Comparison of ENCODE assay signal across 8 mouse cellular contexts in genomic region chr1:72225720-72226171, GRCm38 (mm10). TPM values are rescaled to one million over a fixed set of nuclear protein-coding genes. Genes with fewer than 3 reads are reported as not detected.
A peak's percentile ranks its signal among the peaks of the same experiment; 100 is the strongest.
DNase-seq lines count a peak whose midpoint lies in the region; ATAC-seq lines count a peak whose summit lies in the region.
"Not testable (repeated sequence)": the region's sequence is repeated elsewhere in the genome, so short reads cannot be mapped to it uniquely, and the experiment has no call there.

No protein-coding gene starts in this region.

- peak overlapping the region; percentile 37 for H3K4me3 ChIP-seq in embryonic facial prominence, embryonic 12.5 days
- H3K4me3 ChIP-seq in limb, embryonic 12.5 days (replicated peaks) = peak overlapping the region; percentile 40
- peak overlapping the region; percentile 39 for H3K4me3 ChIP-seq in midbrain, embryonic 14.5 days (replicated peaks; ENCODE audit: low read depth, low read length)

- DNase-seq in 3134 (ENCODE audit: extremely low read depth, insufficient read length, low spot score) = peak; percentile 86
- DNase-seq in adrenal gland, postnatal 25 days = peak; percentile 81
- DNase-seq in heart, adult 18-20 months = peak; percentile 86 to 88
- DNase-seq in kidney, adult 18-20 months = peak; percentile 86
- peak; percentile 92 for DNase-seq in midbrain, embryonic 14.5 days
- DNase-seq in spleen, adult 18-20 months = peak; percentile 76 to 87

- ATAC-seq in embryonic facial prominence, embryonic 12.5 days (ENCODE audit: insufficient number of reproducible peaks, insufficient read depth, low FRiP score, low TSS enrichment) = peak; percentile 79
- ATAC-seq in limb, embryonic 12.5 days (ENCODE audit: insufficient number of reproducible peaks, insufficient read depth, low FRiP score, low TSS enrichment, low read depth) = peak; percentile 84
- peak; percentile 89 for ATAC-seq in midbrain, embryonic 14.5 days (ENCODE audit: low FRiP score, low TSS enrichment)

- 1% methylated on average over 26 of the region's 31 CpGs for WGBS in embryonic facial prominence, embryonic 12.5 days
- under 1% methylated on average over 25 of the region's 31 CpGs for WGBS in limb, embryonic 12.5 days
- WGBS in midbrain, embryonic 14.5 days = 2% methylated on average over 25 of the region's 31 CpGs

- not testable (repeated sequence) for H3K27ac ChIP-seq in embryonic facial prominence, embryonic 12.5 days
- H3K27ac ChIP-seq in limb, embryonic 12.5 days = peak overlapping the region; percentile 7; the same call in 1 of the 2 replicates
- H3K27ac ChIP-seq in midbrain, embryonic 14.5 days (replicated peaks; ENCODE audit: low read depth, low read length) = 0 out of 2 replicates have a peak overlapping the region, but pooled peaks have one; percentile 37

- not testable (repeated sequence) for H3K9me3 ChIP-seq in embryonic facial prominence, embryonic 12.5 days; limb, embryonic 12.5 days; midbrain, embryonic 14.5 days (ENCODE audit: control insufficient read depth, low read length)

- H3K4me2 ChIP-seq in embryonic facial prominence, embryonic 12.5 days (replicated peaks) = peak overlapping the region; percentile 48
- H3K4me2 ChIP-seq in limb, embryonic 12.5 days = peak overlapping the region; percentile 63
- H3K4me2 ChIP-seq in midbrain, embryonic 14.5 days (ENCODE audit: low read length) = peak overlapping the region; percentile 62

- H3K9ac ChIP-seq in embryonic facial prominence, embryonic 12.5 days = not testable (repeated sequence)
- H3K9ac ChIP-seq in limb, embryonic 12.5 days (replicated peaks) = peak overlapping the region; percentile 40; the same call in 1 of the 2 replicates
- H3K9ac ChIP-seq in midbrain, embryonic 14.5 days (replicated peaks; ENCODE audit: low read length) = peak overlapping the region; percentile 49; the same call in 1 of the 2 replicates

- not testable (repeated sequence) for H3K4me1 ChIP-seq in embryonic facial prominence, embryonic 12.5 days; limb, embryonic 12.5 days (replicated peaks); midbrain, embryonic 14.5 days (ENCODE audit: control insufficient read depth, insufficient read depth, low read length)

- H3K36me3 ChIP-seq in embryonic facial prominence, embryonic 12.5 days; limb, embryonic 12.5 days; midbrain, embryonic 14.5 days (ENCODE audit: control insufficient read depth, insufficient read depth, low read length): not testable (repeated sequence)

- H3K27me3 ChIP-seq in embryonic facial prominence, embryonic 12.5 days = peaks cover 22% of the 10 kb centered on the region
- H3K27me3 ChIP-seq in limb, embryonic 12.5 days = peaks cover 28% of the 10 kb centered on the region
- H3K27me3 ChIP-seq in midbrain, embryonic 14.5 days (ENCODE audit: control insufficient read depth, insufficient read depth, low read length) = peaks cover 10% of the 10 kb centered on the region

RNA-seq across cellular contexts. Expression of gene Mreg, which starts 13.6 kb away (rescaled TPM):
- 1.2 and 1.3 TPM in 2 replicates for total RNA-seq in adrenal gland, postnatal 25 days (2021)
- polyA plus RNA-seq in embryonic facial prominence, embryonic 12.5 days (2016; fragmentation: Nextera tagmentation; extraction: Ambion mirVana) = 13.3 and 15.6 TPM in 2 replicates
- 10 to 100 TPM; 36.9 to 39.7 TPM for total RNA-seq in heart, adult 18-20 months (2021)
- polyA plus RNA-seq in limb, embryonic 12.5 days (2016; fragmentation: Nextera tagmentation; extraction: Ambion mirVana) = 2.4 and 2.8 TPM in 2 replicates
- 1.9 and 2.3 TPM in 2 replicates for polyA plus RNA-seq in midbrain, embryonic 14.5 days (2014; fragmentation: Nextera tagmentation; extraction: Ambion mirVana)

RNA-seq across cellular contexts. Expression of gene Pecr, which starts 58.4 kb away (rescaled TPM):
- 31.0 and 38.9 TPM in 2 replicates for total RNA-seq in adrenal gland, postnatal 25 days (2021)
- polyA plus RNA-seq in embryonic facial prominence, embryonic 12.5 days (2016; fragmentation: Nextera tagmentation; extraction: Ambion mirVana) = 27.3 and 29.1 TPM in 2 replicates
- 10 to 100 TPM; 13.4 to 13.6 TPM for total RNA-seq in heart, adult 18-20 months (2021)
- 30.1 and 31.4 TPM in 2 replicates for polyA plus RNA-seq in limb, embryonic 12.5 days (2016; fragmentation: Nextera tagmentation; extraction: Ambion mirVana)
- 6.3 and 7.7 TPM in 2 replicates for polyA plus RNA-seq in midbrain, embryonic 14.5 days (2014; fragmentation: Nextera tagmentation; extraction: Ambion mirVana)

RNA-seq across cellular contexts. Expression of gene Tmem169, which starts 58.4 kb away (rescaled TPM):
- total RNA-seq in adrenal gland, postnatal 25 days (2021) = 0.71 and 1.1 TPM in 2 replicates
- 7.9 and 8.4 TPM in 2 replicates for polyA plus RNA-seq in embryonic facial prominence, embryonic 12.5 days (2016; fragmentation: Nextera tagmentation; extraction: Ambion mirVana)
- total RNA-seq in heart, adult 18-20 months (2021) = not detected
- 5.5 and 6.3 TPM in 2 replicates for polyA plus RNA-seq in limb, embryonic 12.5 days (2016; fragmentation: Nextera tagmentation; extraction: Ambion mirVana)
- 33.9 and 36.0 TPM in 2 replicates for polyA plus RNA-seq in midbrain, embryonic 14.5 days (2014; fragmentation: Nextera tagmentation; extraction: Ambion mirVana)
